Mouse (Mus musculus) spleen, postnatal 14 days (tissue): Measurements from ENCODE around the gene Mtch2.

Source experiments
- DNase-seq, 2 experiments: peaks; one replicate each; pipeline ENCODE4 v3.0.0; 2021 to 2022; ENCODE audit warnings: low spot score in 2 of 2

Mtch2 gene

DNA sequence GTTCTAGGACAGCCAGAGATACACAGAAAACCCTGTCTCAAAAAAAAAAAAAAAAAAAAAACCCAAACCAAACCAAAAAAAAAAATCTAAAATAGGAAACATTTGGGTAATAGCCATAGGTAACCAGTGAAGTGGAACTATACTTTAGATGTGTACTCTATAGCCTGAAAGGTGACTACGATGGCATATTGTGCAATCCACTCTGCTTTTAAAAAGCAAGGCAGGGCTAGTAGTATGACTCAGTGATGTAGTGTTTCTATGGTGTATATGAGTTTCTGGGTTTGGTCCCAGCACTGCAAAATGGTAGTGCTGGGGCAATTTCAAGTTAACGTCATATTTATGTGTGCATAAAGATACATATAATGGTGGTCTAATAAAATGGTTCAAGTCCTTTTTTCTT is 59.8 kb downstream of the Mtch2 start:
- DNase-seq = no peak

DNA sequence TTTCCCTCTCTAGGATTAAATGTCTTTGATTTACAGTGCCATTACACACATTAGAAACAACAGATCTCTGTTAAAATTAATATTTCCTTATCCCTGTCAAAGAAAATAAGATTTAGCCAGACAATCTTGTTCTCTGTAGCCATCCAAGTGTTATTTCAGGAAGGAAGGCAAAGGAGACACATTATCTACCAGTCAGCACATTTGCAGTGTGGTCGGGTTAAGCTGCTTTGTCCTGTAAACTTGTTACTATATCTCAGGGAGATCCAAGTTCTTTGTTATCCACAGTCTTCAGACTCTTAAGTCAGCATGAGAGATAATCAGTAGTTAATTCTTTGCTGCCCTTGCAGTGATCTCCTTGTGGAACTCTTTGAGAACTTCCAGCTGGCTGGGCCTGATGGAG is 63.9 kb downstream of the Mtch2 start:
- no peak for DNase-seq

DNA sequence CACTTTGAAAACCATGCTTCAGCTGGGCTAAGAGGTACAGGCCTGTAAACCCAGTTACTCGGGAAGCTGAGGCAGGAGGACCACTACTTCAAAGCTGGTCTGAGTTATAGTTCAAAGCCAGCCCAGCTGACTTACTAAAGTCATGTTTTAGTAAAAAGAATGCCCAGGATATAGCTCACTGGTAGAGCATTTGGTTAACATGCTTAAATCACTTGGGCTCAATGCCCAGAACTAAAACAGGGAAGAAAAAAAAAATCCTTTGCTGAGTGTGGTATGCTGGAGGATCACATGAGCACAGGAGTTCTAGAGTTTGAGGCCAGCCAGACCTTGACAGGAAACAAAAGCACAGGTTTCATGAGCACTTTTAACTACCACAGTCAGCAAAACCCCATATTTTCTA is 64.7 kb downstream of the Mtch2 start:
- no peak for DNase-seq

DNA sequence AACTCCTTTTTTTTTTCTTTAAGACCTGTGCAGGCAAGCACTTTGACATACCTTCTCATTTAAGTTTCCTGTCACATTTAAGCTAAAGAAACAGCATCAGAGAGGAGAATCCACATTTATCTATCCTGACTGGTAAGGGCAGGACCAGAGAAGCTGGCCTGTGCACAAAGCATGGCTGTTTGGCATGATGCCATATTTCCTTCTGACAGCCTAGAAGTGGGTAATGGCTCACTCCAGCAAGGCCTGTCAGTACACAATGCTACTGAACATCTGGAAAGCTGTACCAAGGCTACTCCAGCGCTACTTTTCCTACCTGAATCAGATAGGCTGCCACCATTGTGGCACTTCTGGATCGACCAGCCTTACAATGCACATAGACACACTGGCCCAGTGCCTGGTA is 66.7 kb downstream of the Mtch2 start:
- no peak for DNase-seq

DNA sequence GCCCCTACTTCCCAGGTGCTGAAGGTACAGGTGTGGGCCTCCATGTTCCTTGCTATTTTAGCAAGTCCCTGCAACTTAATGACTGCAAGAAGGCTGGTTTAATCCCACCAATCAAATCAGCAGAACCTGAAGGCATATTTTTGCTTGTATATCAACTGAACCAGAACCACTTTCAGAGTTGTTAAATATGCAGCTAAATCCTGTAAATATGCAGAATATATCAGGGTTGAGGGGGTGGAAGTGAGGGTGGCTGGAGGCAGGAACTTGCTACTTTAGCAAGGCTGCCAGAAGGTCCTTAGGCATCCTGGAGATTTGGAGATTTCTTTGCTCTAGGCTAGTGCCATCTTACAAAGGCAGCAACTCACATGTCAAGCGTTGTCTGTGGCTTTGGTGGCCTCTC is 68.6 kb downstream of the Mtch2 start:
- DNase-seq = no peak
